In genomic region chr4:48038847-48039246, GRCm38 (mm10) we compare ENCODE assay signal across 16 mouse cellular contexts.
"Had no signal": no experiment of that assay in that cellular context is flagged by ENCODE, and none has a peak within 500 bp of the region (broad histone marks: within the 10 kb centered on the region; RNA-seq: fewer than 3 reads in every experiment).

No protein-coding gene starts in this region.

- H3K9ac ChIP-seq: neural tube, embryonic 13.5 days; neural tube, embryonic 15.5 days; stomach, embryonic 15.5 days had no signal

- H3K27me3 ChIP-seq: stomach, embryonic 15.5 days had no signal

- H3K4me1 ChIP-seq: stomach, embryonic 15.5 days had no signal

- H3K4me2 ChIP-seq: neural tube, embryonic 13.5 days; neural tube, embryonic 15.5 days; stomach, embryonic 15.5 days had no signal

- H3K27ac ChIP-seq: neural tube, embryonic 13.5 days; neural tube, embryonic 15.5 days; stomach, embryonic 15.5 days; stomach, postnatal 0 days had no signal

- H3K36me3 ChIP-seq: neural tube, embryonic 13.5 days; neural tube, embryonic 15.5 days; stomach, embryonic 15.5 days had no signal

- H3K9me3 ChIP-seq: neural tube, embryonic 13.5 days; neural tube, embryonic 15.5 days; stomach, embryonic 15.5 days had no signal

- H3K4me3 ChIP-seq: neural tube, embryonic 13.5 days; neural tube, embryonic 15.5 days; stomach, embryonic 15.5 days had no signal

- DNase-seq: retina, postnatal 1 day; right cerebral cortex, adult 18-20 months; right cerebral cortex, postnatal 14 days; right cerebral cortex, postnatal 25 days; right cerebral cortex, postnatal 4 days; spleen, adult 18-20 months; thymus, adult 18-20 months; thymus, adult 2 months; thymus, postnatal 14 days; thymus, postnatal 25 days; thymus, postnatal 36 days; thymus, postnatal 4 days had no signal
